ENCODE assay signal across 16 mouse cellular contexts in the genomic region with DNA sequence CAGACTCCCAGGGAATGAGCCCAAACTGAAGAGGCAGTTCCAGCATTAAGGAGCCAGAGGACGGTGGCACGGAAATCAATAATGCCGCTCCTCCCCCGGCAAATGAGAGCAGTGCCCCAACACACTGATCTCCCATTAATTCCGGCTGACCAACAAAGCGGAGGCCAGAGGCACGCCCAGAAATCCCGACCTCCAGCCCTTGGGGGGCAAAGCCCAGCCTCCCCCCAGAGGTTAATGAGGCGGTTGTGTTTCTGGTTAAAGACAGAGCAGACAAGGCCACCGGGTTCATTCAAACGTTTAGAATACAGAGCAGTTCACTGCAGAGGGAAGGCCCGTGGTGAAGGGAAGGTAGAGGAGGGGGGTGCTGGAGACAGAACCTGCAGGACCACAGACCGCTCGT.
DNase-seq lines count a peak whose midpoint lies in the region; ATAC-seq and TF ChIP-seq lines count a peak whose summit lies in the region.
"Had no signal": no experiment of that assay in that cellular context is flagged by ENCODE, and none has a peak within 500 bp of the region (broad histone marks: within the 10 kb centered on the region; RNA-seq: fewer than 3 reads in every experiment).

No protein-coding gene starts in this region.

- no peak for TF ChIP-seq POLR2A in limb, embryonic 14.5 days (IDR thresholded peaks at IDR 0.05; ENCODE audit: borderline replicate concordance, extremely low read depth, insufficient read depth, insufficient read length)

- peak overlapping the region; percentile 32; the same call in 1 of the 2 replicates for H3K4me2 ChIP-seq in forebrain, embryonic 13.5 days
- no peak overlapping the region for H3K4me2 ChIP-seq in forebrain, embryonic 15.5 days (replicated peaks)
- peak overlapping the region; percentile 10; the same call in 1 of the 2 replicates for H3K4me2 ChIP-seq in limb, embryonic 14.5 days (replicated peaks; ENCODE audit: low read depth, low read length, severe bottlenecking)
- no peak overlapping the region for H3K4me2 ChIP-seq in liver, postnatal 0 days (ENCODE audit: low read depth, low read length)
- H3K4me2 ChIP-seq: embryonic facial prominence, embryonic 15.5 days; lung, embryonic 14.5 days had no signal

- H3K27ac ChIP-seq in forebrain, embryonic 13.5 days = no peak overlapping the region
- H3K27ac ChIP-seq in forebrain, embryonic 15.5 days (replicated peaks) = no peak overlapping the region
- no peak overlapping the region for H3K27ac ChIP-seq in limb, embryonic 14.5 days (replicated peaks; ENCODE audit: low read depth, low read length)
- no peak overlapping the region for H3K27ac ChIP-seq in liver, postnatal 0 days (ENCODE audit: low read depth)
- H3K27ac ChIP-seq: embryonic facial prominence, embryonic 15.5 days; layer of hippocampus, adult 2 months had no signal

- no peak for TF ChIP-seq EP300 in liver, postnatal 0 days (IDR thresholded peaks at IDR 0.05; ENCODE audit: low read depth)

- H3K9ac ChIP-seq in forebrain, embryonic 13.5 days = no peak overlapping the region
- H3K9ac ChIP-seq in forebrain, embryonic 15.5 days (replicated peaks) = no peak overlapping the region
- H3K9ac ChIP-seq in limb, embryonic 14.5 days (ENCODE audit: low read depth, low read length, severe bottlenecking) = no peak overlapping the region
- no peak overlapping the region for H3K9ac ChIP-seq in liver, postnatal 0 days (replicated peaks)
- H3K9ac ChIP-seq: embryonic facial prominence, embryonic 15.5 days; lung, embryonic 14.5 days had no signal

- H3K36me3 ChIP-seq in forebrain, embryonic 13.5 days (ENCODE audit: poor library complexity, severe bottlenecking) = no peaks in the 10 kb centered on the region
- no peaks in the 10 kb centered on the region for H3K36me3 ChIP-seq in forebrain, embryonic 15.5 days
- no peaks in the 10 kb centered on the region for H3K36me3 ChIP-seq in limb, embryonic 14.5 days (ENCODE audit: control insufficient read depth, insufficient read depth, low read length)
- no peaks in the 10 kb centered on the region for H3K36me3 ChIP-seq in liver, postnatal 0 days (replicated peaks; ENCODE audit: insufficient read depth, low read length)
- H3K36me3 ChIP-seq: embryonic facial prominence, embryonic 15.5 days had no signal

- no peaks in the 10 kb centered on the region for H3K9me3 ChIP-seq in forebrain, embryonic 13.5 days (replicated peaks)
- no peaks in the 10 kb centered on the region for H3K9me3 ChIP-seq in forebrain, embryonic 15.5 days
- no peaks in the 10 kb centered on the region for H3K9me3 ChIP-seq in limb, embryonic 14.5 days (ENCODE audit: control insufficient read depth, low read length)
- H3K9me3 ChIP-seq in liver, postnatal 0 days (ENCODE audit: low read length) = no peaks in the 10 kb centered on the region
- H3K9me3 ChIP-seq: embryonic facial prominence, embryonic 15.5 days had no signal

- H3K4me3 ChIP-seq in forebrain, embryonic 13.5 days = no peak overlapping the region
- H3K4me3 ChIP-seq in forebrain, embryonic 15.5 days = no peak overlapping the region
- H3K4me3 ChIP-seq in limb, embryonic 14.5 days (replicated peaks; ENCODE audit: low read length) = no peak overlapping the region
- H3K4me3 ChIP-seq in liver, postnatal 0 days (ENCODE audit: low read depth, low read length) = no peak overlapping the region
- H3K4me3 ChIP-seq: embryonic facial prominence, embryonic 15.5 days; layer of hippocampus, adult 2 months had no signal

- 8% methylated on average over 14 of the region's 14 CpGs for WGBS in forebrain, embryonic 13.5 days
- 10% methylated on average over 14 of the region's 14 CpGs for WGBS in forebrain, embryonic 15.5 days
- WGBS in limb, embryonic 14.5 days = 11% methylated on average over 14 of the region's 14 CpGs
- 62% methylated on average over 14 of the region's 14 CpGs for WGBS in liver, postnatal 0 days (ENCODE audit: insufficient replicate concordance)

- DNase-seq in kidney, postnatal 14 days = peak; percentile 4
- no peak for DNase-seq in kidney, adult 9 months
- DNase-seq in embryo, embryonic 11.5 days (ENCODE audit: low read depth, low spot score) = peak; percentile 7
- no peak for DNase-seq in limb, embryonic 14.5 days (ENCODE audit: low spot score)
- no peak for DNase-seq in liver, postnatal 0 days
- no peak for DNase-seq in spleen, postnatal 10 days (ENCODE audit: low spot score in 2 of 2)
- DNase-seq: cerebellum, postnatal 10 days; gastrocnemius, postnatal 10 days; heart, postnatal 10 days; lung, embryonic 14.5 days; right cerebral cortex, postnatal 25 days; thymus, adult 18-20 months had no signal

- H3K27me3 ChIP-seq in forebrain, embryonic 13.5 days = no peaks in the 10 kb centered on the region
- H3K27me3 ChIP-seq in forebrain, embryonic 15.5 days = no peaks in the 10 kb centered on the region
- H3K27me3 ChIP-seq in limb, embryonic 14.5 days (ENCODE audit: control insufficient read depth, insufficient read depth, low read length) = no peaks in the 10 kb centered on the region
- no peaks in the 10 kb centered on the region for H3K27me3 ChIP-seq in liver, postnatal 0 days (ENCODE audit: insufficient read depth, low read length)
- H3K27me3 ChIP-seq: embryonic facial prominence, embryonic 15.5 days had no signal

- no peak for ATAC-seq in forebrain, embryonic 13.5 days
- no peak for ATAC-seq in forebrain, embryonic 15.5 days (replicated peaks)
- no peak for ATAC-seq in limb, embryonic 14.5 days (ENCODE audit: low FRiP score, low read depth)
- no peak for ATAC-seq in liver, postnatal 0 days

- TF ChIP-seq CTCF in liver, postnatal 0 days (IDR thresholded peaks at IDR 0.05; ENCODE audit: low read depth) = no peak

- H3K4me1 ChIP-seq in forebrain, embryonic 13.5 days = peaks cover 12% of the 10 kb centered on the region; the same call in 1 of the 2 replicates
- H3K4me1 ChIP-seq in forebrain, embryonic 15.5 days = peaks cover 5% of the 10 kb centered on the region
- peaks cover 4% of the 10 kb centered on the region; the same call in 1 of the 2 replicates for H3K4me1 ChIP-seq in limb, embryonic 14.5 days (ENCODE audit: control insufficient read depth, insufficient read depth, low read length)
- no peaks in the 10 kb centered on the region for H3K4me1 ChIP-seq in liver, postnatal 0 days (ENCODE audit: insufficient read depth)
- H3K4me1 ChIP-seq: embryonic facial prominence, embryonic 15.5 days had no signal

Comparison
In these comparisons a context has a peak if more than half of its experiments do, and no peak if none do; other contexts are left out.
1. H3K4me2 ChIP-seq: peak in forebrain, embryonic 13.5 days (single experiment) and limb, embryonic 14.5 days (single experiment); none in forebrain, embryonic 15.5 days (single experiment) and liver, postnatal 0 days (single experiment).
2. DNase-seq: peak in kidney, postnatal 14 days (single experiment) and embryo, embryonic 11.5 days (single experiment); none in kidney, adult 9 months (single experiment), limb, embryonic 14.5 days (single experiment), liver, postnatal 0 days (single experiment) and spleen, postnatal 10 days (0 of 2).